ENCODE assay signal across 13 mouse cellular contexts in genomic region chr3:40398184-40398583, GRCm38 (mm10).
DNase-seq lines count a peak whose midpoint lies in the region; ATAC-seq and TF ChIP-seq lines count a peak whose summit lies in the region.
"Had no signal": no experiment of that assay in that cellular context is flagged by ENCODE, and none has a peak within 500 bp of the region (broad histone marks: within the 10 kb centered on the region; RNA-seq: fewer than 3 reads in every experiment).

No protein-coding gene starts in this region.

- 0 out of 2 replicates have a peak, but pooled peaks have one; percentile 45 for ATAC-seq in kidney, embryonic 14.5 days (ENCODE audit: low FRiP score, low TSS enrichment)
- no peak for ATAC-seq in embryonic facial prominence, embryonic 15.5 days (ENCODE audit: insufficient number of reproducible peaks, low FRiP score, low TSS enrichment, low read depth)
- ATAC-seq in intestine, postnatal 0 days: no peak
- ATAC-seq in neural tube, embryonic 12.5 days (ENCODE audit: low FRiP score, low read depth): peak; percentile 37; the same call in 1 of the 2 replicates
- ATAC-seq: forebrain, embryonic 15.5 days; inflammation-experienced regulatory T-cells, adult 6 months had no signal

- H3K4me1 ChIP-seq in kidney, embryonic 14.5 days (ENCODE audit: control insufficient read depth, insufficient read depth, low read length): peaks cover 6% of the 10 kb centered on the region
- peaks cover 16% of the 10 kb centered on the region for H3K4me1 ChIP-seq in embryonic facial prominence, embryonic 15.5 days
- no peaks in the 10 kb centered on the region for H3K4me1 ChIP-seq in intestine, postnatal 0 days (replicated peaks; ENCODE audit: control insufficient read depth, insufficient read depth, low read length)
- 0 out of 2 replicates have a peak, but pooled peaks cover 3% of the 10 kb centered on the region for H3K4me1 ChIP-seq in neural tube, embryonic 12.5 days
- no peaks in the 10 kb centered on the region for H3K4me1 ChIP-seq in thymus, adult 2 months (replicated peaks; ENCODE audit: control insufficient read depth, insufficient read depth, low read length)
- H3K4me1 ChIP-seq: liver, embryonic 13.5 days had no signal

- no peak overlapping the region for H3K9ac ChIP-seq in kidney, embryonic 14.5 days (ENCODE audit: low read depth, low read length)
- no peak overlapping the region for H3K9ac ChIP-seq in embryonic facial prominence, embryonic 15.5 days
- no peak overlapping the region for H3K9ac ChIP-seq in intestine, postnatal 0 days (ENCODE audit: low read depth, low read length)
- no peak overlapping the region for H3K9ac ChIP-seq in neural tube, embryonic 12.5 days
- H3K9ac ChIP-seq: forebrain, embryonic 15.5 days; liver, embryonic 13.5 days had no signal

- TF ChIP-seq CTCF in intestine, postnatal 0 days (IDR thresholded peaks at IDR 0.05; ENCODE audit: low read depth): no peak
- TF ChIP-seq CTCF in thymus, adult 2 months (IDR thresholded peaks at IDR 0.05; ENCODE audit: borderline replicate concordance, control insufficient read depth, extremely low read depth, insufficient read depth, low read length, poor library complexity): no peak

- no peak overlapping the region for H3K27ac ChIP-seq in kidney, embryonic 14.5 days (ENCODE audit: low read depth, low read length)
- H3K27ac ChIP-seq in embryonic facial prominence, embryonic 15.5 days (replicated peaks): 0 out of 2 replicates have a peak overlapping the region, but pooled peaks have one; percentile 28
- no peak overlapping the region for H3K27ac ChIP-seq in intestine, postnatal 0 days (ENCODE audit: low read depth, low read length)
- no peak overlapping the region for H3K27ac ChIP-seq in neural tube, embryonic 12.5 days
- no peak overlapping the region for H3K27ac ChIP-seq in thymus, adult 2 months (ENCODE audit: control insufficient read depth, insufficient read depth, low read length)
- H3K27ac ChIP-seq: forebrain, embryonic 15.5 days; liver, embryonic 13.5 days had no signal

- no peak for TF ChIP-seq POLR2A in thymus, adult 2 months (IDR thresholded peaks at IDR 0.05; ENCODE audit: control insufficient read depth, extremely low read depth, insufficient read depth, low read length, poor library complexity)

- no peaks in the 10 kb centered on the region for H3K9me3 ChIP-seq in kidney, embryonic 14.5 days (ENCODE audit: control insufficient read depth, low read length)
- H3K9me3 ChIP-seq in embryonic facial prominence, embryonic 15.5 days (replicated peaks): no peaks in the 10 kb centered on the region
- no peaks in the 10 kb centered on the region for H3K9me3 ChIP-seq in intestine, postnatal 0 days (ENCODE audit: control insufficient read depth)
- no peaks in the 10 kb centered on the region for H3K9me3 ChIP-seq in neural tube, embryonic 12.5 days
- H3K9me3 ChIP-seq: forebrain, embryonic 15.5 days; liver, embryonic 13.5 days had no signal

- H3K4me3 ChIP-seq in kidney, embryonic 14.5 days (ENCODE audit: low read length): peak overlapping the region; percentile 9; the same call in 1 of the 2 replicates
- no peak overlapping the region for H3K4me3 ChIP-seq in embryonic facial prominence, embryonic 15.5 days (replicated peaks)
- H3K4me3 ChIP-seq in intestine, postnatal 0 days (ENCODE audit: low read depth, low read length): no peak overlapping the region
- H3K4me3 ChIP-seq in neural tube, embryonic 12.5 days: no peak overlapping the region
- H3K4me3 ChIP-seq in thymus, adult 2 months (ENCODE audit: control insufficient read depth, insufficient read depth, low read length): no peak overlapping the region
- H3K4me3 ChIP-seq: forebrain, embryonic 15.5 days; liver, embryonic 13.5 days had no signal

- no peaks in the 10 kb centered on the region for H3K36me3 ChIP-seq in kidney, embryonic 14.5 days (ENCODE audit: control insufficient read depth, insufficient read depth, low read length)
- no peaks in the 10 kb centered on the region for H3K36me3 ChIP-seq in embryonic facial prominence, embryonic 15.5 days
- H3K36me3 ChIP-seq in intestine, postnatal 0 days (ENCODE audit: control insufficient read depth, insufficient read depth): no peaks in the 10 kb centered on the region
- no peaks in the 10 kb centered on the region for H3K36me3 ChIP-seq in neural tube, embryonic 12.5 days
- H3K36me3 ChIP-seq in thymus, adult 2 months (ENCODE audit: control insufficient read depth, insufficient read depth, low read length): no peaks in the 10 kb centered on the region
- H3K36me3 ChIP-seq: forebrain, embryonic 15.5 days; liver, embryonic 13.5 days had no signal

- 6% methylated on average over 12 of the region's 12 CpGs for WGBS in kidney, embryonic 14.5 days
- WGBS in embryonic facial prominence, embryonic 15.5 days: 45% methylated on average over 12 of the region's 12 CpGs
- WGBS in intestine, postnatal 0 days: 40% methylated on average over 12 of the region's 12 CpGs
- 40% methylated on average over 12 of the region's 12 CpGs for WGBS in neural tube, embryonic 12.5 days
- 16% methylated on average over 12 of the region's 12 CpGs for WGBS in thymus, adult 2 months

- no peak for DNase-seq in kidney, postnatal 25 days
- DNase-seq in thymus, adult 2 months: no peak
- no peak for DNase-seq in urinary bladder, postnatal 36 days (ENCODE audit: low spot score in 2 of 2)
- DNase-seq in right cerebral cortex, postnatal 14 days: no peak
- DNase-seq: adrenal gland, adult 8-10 months; layer of hippocampus, postnatal 36 days; liver, embryonic 13.5 days had no signal

- H3K27me3 ChIP-seq in kidney, embryonic 14.5 days (ENCODE audit: control insufficient read depth, insufficient read depth, low read length): no peaks in the 10 kb centered on the region
- no peaks in the 10 kb centered on the region for H3K27me3 ChIP-seq in embryonic facial prominence, embryonic 15.5 days
- no peaks in the 10 kb centered on the region for H3K27me3 ChIP-seq in intestine, postnatal 0 days (replicated peaks; ENCODE audit: control insufficient read depth, insufficient read depth, low read length)
- H3K27me3 ChIP-seq in neural tube, embryonic 12.5 days (replicated peaks): no peaks in the 10 kb centered on the region
- H3K27me3 ChIP-seq in thymus, adult 2 months (ENCODE audit: control insufficient read depth, insufficient read depth, low read length): no peaks in the 10 kb centered on the region
- H3K27me3 ChIP-seq: forebrain, embryonic 15.5 days; liver, embryonic 13.5 days had no signal

- peak overlapping the region; percentile 24 for H3K4me2 ChIP-seq in kidney, embryonic 14.5 days (replicated peaks; ENCODE audit: low read depth, low read length)
- H3K4me2 ChIP-seq in embryonic facial prominence, embryonic 15.5 days (replicated peaks): 0 out of 2 replicates have a peak overlapping the region, but pooled peaks have one; percentile 10
- peak overlapping the region; percentile 37 for H3K4me2 ChIP-seq in intestine, postnatal 0 days (replicated peaks; ENCODE audit: low read depth)
- H3K4me2 ChIP-seq in neural tube, embryonic 12.5 days (replicated peaks): peak overlapping the region; percentile 28; the same call in 1 of the 2 replicates
- H3K4me2 ChIP-seq: forebrain, embryonic 15.5 days; liver, embryonic 13.5 days had no signal

Comparison
In these comparisons a context has a peak if more than half of its experiments do, and no peak if none do; other contexts are left out.
1. ATAC-seq: peak in kidney, embryonic 14.5 days (single experiment) and neural tube, embryonic 12.5 days (single experiment); none in embryonic facial prominence, embryonic 15.5 days (single experiment) and intestine, postnatal 0 days (single experiment).
2. Peak in every context shown above with its lines, with median percentiles within 50 percentile points of each other: H3K4me2 ChIP-seq.